Mouse (Mus musculus) neural tube, embryonic 13.5 days (tissue): Measurements from ENCODE around the gene Olfr896-ps1. TPM values are rescaled to one million over a fixed set of nuclear protein-coding genes. Genes with fewer than 3 reads are reported as not detected.

Experiments
- ATAC-seq: fragments of 200-750 bp; cut with Nextera tagmentation; 2 replicates; pipeline ENCODE4 v1.8.0; 2017; ENCODE audit warnings: low read depth, mild to moderate bottlenecking, moderate TSS enrichment, moderate library complexity
- H3K27ac ChIP-seq: fragments of 300-500 bp; sonication (generic); replicated peaks from 2 replicates; pipeline ENCODE4 v1.5.1; 2015; ENCODE audit warnings: moderate library complexity, mild to moderate bottlenecking, inconsistent platforms
- H3K27me3 ChIP-seq: fragments of 300-500 bp; sonication (generic); 2 replicates; pipeline ENCODE4 v1.6.1; 2015; ENCODE audit warnings: mild to moderate bottlenecking, inconsistent platforms
- H3K36me3 ChIP-seq: fragments of 300-500 bp; sonication (generic); 2 replicates; pipeline ENCODE4 v1.6.1; 2015; ENCODE audit warnings: mild to moderate bottlenecking, inconsistent platforms
- H3K4me1 ChIP-seq: fragments of 300-500 bp; sonication (generic); replicated peaks from 2 replicates; pipeline ENCODE4 v1.6.1; 2015; ENCODE audit warnings: inconsistent platforms
- H3K4me2 ChIP-seq: fragments of 300-500 bp; sonication (generic); 2 replicates; pipeline ENCODE4 v1.6.1; 2015; ENCODE audit warnings: inconsistent platforms, mild to moderate bottlenecking, moderate library complexity
- H3K4me3 ChIP-seq: fragments of 300-500 bp; sonication (generic); 2 replicates; pipeline ENCODE4 v1.5.1; 2015; ENCODE audit warnings: mild to moderate bottlenecking, inconsistent platforms
- H3K9ac ChIP-seq: fragments of 300-500 bp; sonication (generic); 2 replicates; pipeline ENCODE4 v1.6.1; 2015; ENCODE audit warnings: moderate library complexity, mild to moderate bottlenecking, inconsistent platforms
- H3K9me3 ChIP-seq: fragments of 300-500 bp; sonication (generic); 2 replicates; pipeline ENCODE4 v1.6.1; 2016; ENCODE audit warnings: inconsistent platforms
- WGBS: fragments of 180-500 bp; shearing (Covaris S2); methylation state at CpG from one replicate; pipeline ENCODE4 v1.1.7; 2015; 5-methylcytosine and 5-hydroxymethylcytosine counted together
- polyA plus RNA-seq: library from polyadenylated mRNA; unstranded; fragments of >200 nt; fragmentation: Nextera tagmentation; extraction: Ambion mirVana; gene quantifications from 2 replicates; pipeline ENCODE4 v1.2.1, GENCODE M21; 2015

Gene Olfr896-ps1
- not detected in 2 replicates for polyA plus RNA-seq

DNA sequence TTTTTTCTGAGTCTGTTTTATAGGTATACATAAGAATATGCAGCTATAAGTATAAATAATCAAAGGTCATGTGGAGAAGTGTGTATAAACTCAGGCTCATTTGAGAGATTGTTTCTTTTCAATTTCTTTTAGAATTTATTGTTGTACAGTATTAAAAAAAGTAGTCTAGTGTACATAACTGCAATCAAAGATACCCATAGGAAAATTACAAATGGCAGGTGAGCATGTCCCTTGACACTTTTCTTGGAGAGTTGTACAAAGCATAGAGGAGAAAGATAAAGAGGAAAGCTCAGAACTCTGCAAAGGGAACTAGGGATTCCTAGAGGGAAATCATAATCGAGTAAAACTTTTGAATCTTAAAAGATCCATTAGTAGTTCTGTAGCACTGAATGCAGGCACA, at the start of gene Olfr896-ps1:
Gene Olfr896-ps1 (plus strand): TSS at position 301 of the 400 bp plus-strand sequence.
- Histone ChIP-seq H3K4me1 (no peaks in the 10 kb centered on the region), H3K9me3 (no peaks in the 10 kb centered on the region), H3K4me3 (no peak within 1 kb of the TSS), H3K9ac (no peak within 1 kb of the TSS), H3K4me2 (no peak within 1 kb of the TSS), H3K27me3 (no peaks in the 10 kb centered on the region), H3K27ac (no peak within 1 kb of the TSS), H3K36me3 (no peaks in the 10 kb centered on the region)
- no peak for ATAC-seq
- WGBS: 86% methylated on average over 1 of the region's 1 CpGs

DNA sequence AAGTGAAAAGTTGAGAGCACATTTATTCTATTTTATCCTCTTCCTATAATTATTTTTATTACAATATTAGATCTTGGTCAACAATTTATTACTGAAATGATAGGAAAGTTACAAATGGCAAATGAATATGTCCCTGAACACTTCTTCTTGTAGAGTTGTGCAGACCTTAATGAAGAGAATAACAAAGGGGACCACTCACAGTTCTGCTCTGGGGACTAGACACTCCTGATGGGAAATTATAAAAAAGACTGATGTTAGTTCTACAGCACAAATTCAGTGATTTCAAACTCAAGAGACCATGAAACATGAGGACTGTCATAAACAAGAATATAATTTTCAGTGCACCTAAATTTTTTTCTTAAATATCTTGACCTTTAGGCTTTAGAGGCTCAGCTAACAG, 38.4 kb upstream of the Olfr896-ps1 start, which contains the start of gene Olfr143:
Gene Olfr143 (plus strand): TSS at position 301 of the 400 bp plus-strand sequence.
- H3K9me3 ChIP-seq: no peaks in the 10 kb centered on the region
- no peak within 1 kb of the TSS for H3K9ac ChIP-seq
- H3K4me1 ChIP-seq: no peaks in the 10 kb centered on the region
- ATAC-seq: no peak
- no peak within 1 kb of the TSS for H3K4me3 ChIP-seq
- H3K27ac ChIP-seq: no peak within 1 kb of the TSS
- H3K27me3 ChIP-seq: no peaks in the 10 kb centered on the region
- no peaks in the 10 kb centered on the region for H3K36me3 ChIP-seq
- no peak within 1 kb of the TSS for H3K4me2 ChIP-seq

DNA sequence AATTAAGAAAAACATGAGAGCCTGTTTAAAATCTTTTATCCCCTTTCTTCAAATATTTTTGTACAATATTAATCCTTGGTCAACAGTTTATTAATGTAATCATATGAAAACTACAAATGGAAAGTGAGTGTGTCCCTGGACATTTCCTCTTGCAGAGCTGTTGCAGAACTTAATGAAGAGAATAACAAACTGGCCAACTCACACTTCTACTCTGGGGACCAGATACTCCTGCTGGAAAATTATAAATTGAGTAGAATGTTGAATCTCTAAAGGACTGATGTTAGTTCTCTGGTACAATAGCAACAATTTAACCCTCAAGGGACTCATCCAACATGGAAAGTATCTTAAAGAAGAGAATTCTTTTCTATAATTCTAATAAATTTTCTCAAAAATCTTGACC, 23.4 kb upstream of the Olfr896-ps1 start, which contains the start of gene Olfr895:
Gene Olfr895 (plus strand): TSS at position 301 of the 400 bp plus-strand sequence.
- no peak within 1 kb of the TSS for H3K4me2 ChIP-seq
- no peak within 1 kb of the TSS for H3K27ac ChIP-seq
- H3K36me3 ChIP-seq: no peaks in the 10 kb centered on the region
- no peak within 1 kb of the TSS for H3K9ac ChIP-seq
- H3K9me3 ChIP-seq: no peaks in the 10 kb centered on the region
- H3K27me3 ChIP-seq: no peaks in the 10 kb centered on the region
- no peak within 1 kb of the TSS for H3K4me3 ChIP-seq
- no peak for ATAC-seq
- H3K4me1 ChIP-seq: no peaks in the 10 kb centered on the region

DNA sequence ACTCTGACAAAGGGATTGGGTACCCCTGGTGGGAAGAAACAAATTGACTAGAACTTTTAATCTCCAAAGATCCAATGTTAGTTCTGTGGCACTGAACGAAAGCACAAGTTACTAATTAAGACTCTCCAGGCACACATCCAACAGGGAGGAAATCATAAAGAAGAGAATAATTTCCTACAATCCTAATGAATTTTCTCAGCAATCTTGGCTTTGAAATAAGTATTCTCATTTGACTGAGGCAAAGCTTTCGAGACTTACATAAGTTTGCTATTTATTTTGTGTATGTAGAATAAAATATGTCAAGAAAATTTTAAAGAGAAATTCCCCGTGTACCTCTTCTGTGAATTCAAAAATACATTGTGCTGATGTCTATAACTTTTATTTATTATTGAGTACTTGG, 37.9 kb downstream of the Olfr896-ps1 start, which contains the start of gene Olfr25:
Gene Olfr25 (plus strand): TSS at position 301 of the 400 bp plus-strand sequence.
- Histone ChIP-seq H3K4me1 (no peaks in the 10 kb centered on the region), H3K27ac (no peak within 1 kb of the TSS), H3K27me3 (no peaks in the 10 kb centered on the region), H3K9ac (no peak within 1 kb of the TSS), H3K4me2 (no peak within 1 kb of the TSS), H3K9me3 (no peaks in the 10 kb centered on the region), H3K36me3 (no peaks in the 10 kb centered on the region), H3K4me3 (no peak within 1 kb of the TSS)
- 83% methylated on average over 3 of the region's 3 CpGs for WGBS
- ATAC-seq: no peak

Other genes starting within 250 kb of the Olfr896-ps1 start
- not detected in 2 replicates for gene Olfr884, start 244.6 kb upstream of the Olfr896-ps1 start, polyA plus RNA-seq
- gene Olfr885, start 229.8 kb upstream of the Olfr896-ps1 start, polyA plus RNA-seq: not detected in 2 replicates
- gene Olfr887, start 207.0 kb upstream of the Olfr896-ps1 start, polyA plus RNA-seq: not detected in 2 replicates
- gene Olfr888, start 183.0 kb upstream of the Olfr896-ps1 start, polyA plus RNA-seq: not detected in 2 replicates
- 0.07 TPM in 2 replicates for gene Olfr889, start 175.9 kb upstream of the Olfr896-ps1 start, polyA plus RNA-seq
- gene Olfr890, start 148.6 kb upstream of the Olfr896-ps1 start, polyA plus RNA-seq: not detected in 2 replicates
- not detected in 2 replicates for gene Olfr891, start 110.3 kb upstream of the Olfr896-ps1 start, polyA plus RNA-seq
- not detected in 2 replicates for gene Olfr893, start 82.7 kb upstream of the Olfr896-ps1 start, polyA plus RNA-seq
- gene Olfr894, start 73.1 kb upstream of the Olfr896-ps1 start, polyA plus RNA-seq: not detected in 2 replicates
- not detected in 2 replicates for gene Olfr143, start 38.3 kb upstream of the Olfr896-ps1 start, polyA plus RNA-seq
- gene Olfr895, start 23.3 kb upstream of the Olfr896-ps1 start, polyA plus RNA-seq: not detected in 2 replicates
- not detected in 2 replicates for gene Olfr25, start 38.0 kb downstream of the Olfr896-ps1 start, polyA plus RNA-seq
- gene Olfr898, start 57.3 kb downstream of the Olfr896-ps1 start, polyA plus RNA-seq: not detected in 2 replicates
- gene Olfr250, start 75.8 kb downstream of the Olfr896-ps1 start, polyA plus RNA-seq: not detected in 2 replicates
- not detected in 2 replicates for gene Olfr251, start 86.0 kb downstream of the Olfr896-ps1 start, polyA plus RNA-seq
- not detected in 2 replicates for gene Olfr147, start 110.6 kb downstream of the Olfr896-ps1 start, polyA plus RNA-seq
- not detected in 2 replicates for gene Olfr901, start 138.3 kb downstream of the Olfr896-ps1 start, polyA plus RNA-seq
- not detected in 2 replicates for gene Olfr902, start 156.5 kb downstream of the Olfr896-ps1 start, polyA plus RNA-seq
- not detected in 2 replicates for gene Olfr904, start 172.0 kb downstream of the Olfr896-ps1 start, polyA plus RNA-seq
- gene Olfr905, start 180.0 kb downstream of the Olfr896-ps1 start, polyA plus RNA-seq: not detected in 2 replicates
- not detected in 2 replicates for gene Olfr906, start 196.0 kb downstream of the Olfr896-ps1 start, polyA plus RNA-seq
- not detected in 2 replicates for gene Olfr907, start 204.7 kb downstream of the Olfr896-ps1 start, polyA plus RNA-seq
- not detected in 2 replicates for gene Olfr911-ps1, start 230.5 kb downstream of the Olfr896-ps1 start, polyA plus RNA-seq
- gene Olfr910, start 246.7 kb downstream of the Olfr896-ps1 start, polyA plus RNA-seq: not detected in 2 replicates